Mouse (Mus musculus): Measurements from ENCODE around the gene Adam12.

Gene Adam12

DNA sequence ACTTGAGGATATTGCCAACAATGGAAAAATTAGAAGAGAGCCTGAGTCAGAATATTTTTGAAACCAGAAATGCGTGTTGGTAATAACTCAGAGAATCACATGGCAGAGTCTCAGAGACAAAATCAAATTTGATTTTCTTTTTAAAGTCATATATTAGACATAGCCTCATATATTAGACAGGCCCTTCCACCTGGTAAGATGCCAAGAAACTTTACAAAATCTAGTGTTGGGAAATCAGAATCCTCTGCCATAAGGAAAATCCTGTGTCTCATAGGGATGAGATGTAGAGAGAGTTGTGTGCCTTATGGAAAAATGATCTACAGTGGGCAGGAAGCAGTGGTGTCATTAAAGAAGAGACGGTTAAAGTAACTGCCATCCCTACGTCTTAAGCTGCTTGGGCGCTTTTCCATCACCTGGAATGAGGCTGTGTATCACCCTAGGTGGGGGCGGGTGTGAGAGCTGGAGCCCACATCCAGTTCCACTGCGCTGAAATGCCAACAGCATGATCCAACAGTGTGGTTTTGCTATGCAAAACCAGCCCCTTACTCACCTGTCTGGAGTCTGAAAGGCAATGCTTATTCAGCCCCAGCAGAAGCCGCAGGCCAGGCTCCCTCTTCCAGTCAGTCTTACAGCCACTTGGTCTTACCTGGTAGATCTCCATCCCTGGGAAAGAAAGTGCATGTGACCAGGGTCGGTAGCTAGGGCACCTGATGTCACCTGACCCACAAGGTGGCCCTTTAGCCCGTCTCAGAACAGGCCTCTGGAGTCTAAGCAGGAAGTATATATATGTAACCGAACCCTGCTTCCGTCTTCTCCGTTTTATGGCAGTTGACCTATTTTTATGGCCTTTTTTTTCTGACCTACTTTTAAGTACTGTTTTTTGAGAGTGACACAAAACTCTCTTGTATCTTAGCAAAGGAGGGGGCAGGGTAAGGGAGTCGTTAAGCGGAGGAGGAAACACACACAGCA is at the start of gene Adam12:
Gene Adam12, minus strand, starts transcription at position 769 of the 969 bp plus-strand sequence.
- no peak for DNase-seq (ENCODE audit: low read depth, low spot score)

DNA sequence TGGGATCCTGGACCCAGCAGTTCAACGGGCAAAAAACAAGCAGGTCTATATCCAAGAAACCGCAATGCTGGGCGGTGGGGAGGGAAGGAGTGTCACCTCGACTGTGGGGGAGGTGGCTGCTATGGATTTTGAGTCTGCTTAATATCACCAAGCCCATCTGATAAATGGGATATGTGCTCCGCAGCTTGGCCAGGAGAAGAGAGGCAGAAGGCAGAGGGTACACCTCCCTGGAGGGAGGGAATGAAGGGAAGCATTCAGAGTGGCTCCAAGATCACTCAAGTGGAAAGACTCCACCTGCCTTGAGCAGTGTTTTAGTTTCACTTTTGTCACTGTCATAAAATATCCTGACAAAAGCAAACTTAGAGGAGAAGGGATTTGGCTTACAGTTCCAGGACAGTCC is 41.0 kb upstream of the Adam12 start:
- no peak for DNase-seq (ENCODE audit: low read depth, low spot score)

- no peak for DNase-seq (ENCODE audit: low read depth, low spot score)
Observed at GRCm38 (mm10) chr7:134272421-134272820, 40.5 kb upstream of the Adam12 start.

DNA sequence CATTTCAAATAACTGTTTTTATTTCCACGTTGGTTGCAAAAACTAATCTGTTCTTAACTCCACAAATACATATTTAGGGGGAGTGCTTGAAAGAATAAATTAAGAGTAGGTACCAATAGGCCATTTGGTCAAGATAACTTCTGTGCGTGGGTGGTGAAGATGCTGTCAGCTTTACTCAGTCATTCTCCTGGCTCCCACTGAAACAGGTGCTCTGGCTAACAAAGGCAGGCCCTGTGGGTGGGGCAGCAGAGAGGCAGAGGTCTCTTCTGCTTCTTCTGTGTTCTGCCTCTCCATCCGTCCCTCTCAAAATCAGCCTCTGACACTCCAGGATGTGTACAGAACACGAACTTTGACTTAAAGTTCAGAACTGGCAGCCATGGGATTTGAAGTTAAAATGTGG is 33.8 kb upstream of the Adam12 start:
- no peak for DNase-seq (ENCODE audit: low read depth, low spot score)

- peak; percentile 56 for DNase-seq (ENCODE audit: low read depth, low spot score)
Observed at GRCm38 (mm10) chr7:134263146-134263906, 31.4 kb upstream of the Adam12 start.

GRCm38 (mm10) chr7:134261003-134261701 is 29.2 kb upstream of the Adam12 start:
- DNase-seq (ENCODE audit: low read depth, low spot score), result no peak

- DNase-seq (ENCODE audit: low read depth, low spot score), result no peak
Observed at GRCm38 (mm10) chr7:134250273-134250870, 18.4 kb upstream of the Adam12 start.

GRCm38 (mm10) chr7:134248041-134248440 is 16.1 kb upstream of the Adam12 start:
- DNase-seq (ENCODE audit: low read depth, low spot score), result no peak

DNA sequence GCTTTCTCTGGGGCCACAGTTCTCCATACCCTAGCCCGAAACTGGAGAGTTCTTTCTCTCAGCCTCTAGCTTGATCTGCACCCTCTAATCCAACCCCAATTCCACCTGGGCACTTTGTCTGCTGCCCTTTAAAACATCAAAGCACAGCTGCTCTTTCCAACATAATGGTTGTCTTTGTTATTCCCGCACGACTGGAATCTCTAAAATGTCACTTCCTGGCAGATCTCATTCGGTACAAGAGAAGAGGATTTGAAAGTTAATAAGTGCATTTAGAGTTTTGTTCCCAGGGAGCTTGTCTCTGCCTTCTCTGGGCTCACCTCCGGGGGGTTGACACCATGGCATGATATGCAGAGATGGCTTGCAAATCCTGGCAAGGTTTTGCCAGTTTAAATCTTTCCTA is 14.7 kb upstream of the Adam12 start:
- DNase-seq (ENCODE audit: low read depth, low spot score), result no peak

DNA sequence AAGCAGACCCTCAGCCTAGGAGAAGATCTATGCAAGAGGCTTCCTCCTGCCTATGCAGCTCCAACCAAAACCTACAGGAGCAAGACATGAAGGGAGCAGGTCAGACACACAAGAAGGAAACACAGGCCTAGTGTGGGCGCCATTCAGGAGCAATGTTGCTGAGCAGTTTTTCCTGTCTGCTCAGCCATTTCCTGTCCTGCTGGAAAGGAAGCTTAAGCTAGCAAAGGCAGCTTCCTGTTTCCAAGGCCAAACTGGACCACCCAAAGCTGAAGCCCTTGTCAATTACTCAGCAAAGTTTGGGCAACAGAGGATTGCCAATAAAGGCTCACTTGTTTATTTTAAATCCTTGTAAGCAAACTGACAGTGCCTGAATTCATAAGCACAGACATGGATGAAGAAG is 10.8 kb upstream of the Adam12 start:
- no peak for DNase-seq (ENCODE audit: low read depth, low spot score)

- DNase-seq (ENCODE audit: low read depth, low spot score), result no peak
Observed at GRCm38 (mm10) chr7:134241212-134241611, 9.3 kb upstream of the Adam12 start.

GRCm38 (mm10) chr7:134240579-134240978 is 8.6 kb upstream of the Adam12 start:
- no peak for DNase-seq (ENCODE audit: low read depth, low spot score)

- DNase-seq (ENCODE audit: low read depth, low spot score), result no peak
Observed at GRCm38 (mm10) chr7:134238863-134239262, 6.9 kb upstream of the Adam12 start.

- no peak for DNase-seq (ENCODE audit: low read depth, low spot score)
Observed at GRCm38 (mm10) chr7:134237356-134237755, 5.4 kb upstream of the Adam12 start.

DNA sequence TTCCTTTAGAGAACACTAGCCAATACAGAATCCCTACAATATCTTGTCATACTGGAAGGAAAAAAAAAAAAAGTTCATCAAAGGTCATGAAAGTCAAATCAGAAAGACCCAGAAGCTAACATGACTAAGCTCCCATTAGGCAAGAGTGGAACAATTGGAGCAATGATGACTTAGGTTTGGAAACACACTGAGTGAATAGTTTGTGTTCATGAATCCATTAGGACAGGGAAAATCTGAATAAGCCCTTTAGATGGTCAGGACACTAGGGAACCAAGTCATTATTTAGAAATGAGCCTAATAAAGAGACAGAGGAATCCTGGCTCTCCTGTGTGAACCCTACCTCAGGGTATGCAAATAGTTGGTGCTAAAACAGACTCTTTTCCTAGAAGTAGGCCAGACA is 4.8 kb upstream of the Adam12 start:
- no peak for DNase-seq (ENCODE audit: low read depth, low spot score)

- DNase-seq (ENCODE audit: low read depth, low spot score), result no peak
Observed at GRCm38 (mm10) chr7:134235552-134235951, 3.6 kb upstream of the Adam12 start.

DNA sequence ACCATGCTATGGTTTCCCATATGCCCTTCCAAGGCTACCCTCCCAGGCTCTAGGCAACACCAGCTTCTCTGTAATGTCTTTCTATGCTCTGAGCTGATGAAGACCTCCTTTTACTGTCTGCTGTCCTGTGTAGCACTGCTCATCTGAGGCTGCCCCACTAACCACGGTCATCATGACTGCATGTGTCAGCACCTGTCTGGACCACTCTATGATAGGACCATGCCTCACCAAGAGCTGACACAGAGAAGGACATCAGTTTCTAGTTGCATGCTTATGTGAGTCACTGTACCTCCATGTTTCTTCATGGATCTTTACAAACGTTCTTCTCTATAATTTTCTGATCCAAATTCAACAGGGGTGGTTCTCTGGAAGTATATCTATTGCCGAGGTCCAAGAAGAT is 1.2 kb downstream of the Adam12 start:
- DNase-seq (ENCODE audit: low read depth, low spot score), result no peak

- no peak for DNase-seq (ENCODE audit: low read depth, low spot score)
Observed at GRCm38 (mm10) chr7:134229899-134230298, 2.0 kb downstream of the Adam12 start.

DNA sequence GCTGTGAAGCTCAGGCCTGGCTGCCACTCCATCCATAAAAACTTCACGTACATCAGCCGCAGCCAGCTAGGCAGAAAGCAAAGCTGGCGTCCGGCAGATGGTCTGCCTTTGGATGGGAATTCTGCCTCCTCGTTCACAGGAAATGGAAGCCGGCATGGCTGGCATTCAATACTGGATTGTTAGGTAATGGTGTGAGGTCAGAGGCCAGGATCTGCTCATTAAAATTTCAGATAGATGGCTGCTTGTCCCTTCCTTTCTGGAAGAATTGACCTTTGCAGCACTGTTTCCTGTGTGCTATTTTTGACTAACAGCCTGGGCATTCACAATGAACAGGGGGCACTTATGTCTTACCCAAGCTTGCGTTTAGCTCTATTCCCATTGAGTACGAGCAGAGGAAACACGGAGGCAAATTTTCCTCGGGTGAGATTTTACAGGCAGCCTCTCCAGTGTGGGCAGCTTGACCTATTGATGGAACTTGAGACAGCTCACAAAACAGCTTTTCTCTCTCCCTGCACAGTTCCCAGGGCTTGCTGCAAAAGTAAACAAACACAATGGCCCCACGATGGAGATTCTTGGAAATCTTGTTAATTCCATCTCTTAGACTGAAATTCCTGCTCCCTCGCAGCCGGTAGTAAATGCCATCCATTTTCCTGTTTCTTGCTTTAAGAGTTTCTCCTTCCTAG is 4.0 kb downstream of the Adam12 start:
- DNase-seq (ENCODE audit: low read depth, low spot score), result no peak

GRCm38 (mm10) chr7:134227101-134227500 is 4.8 kb downstream of the Adam12 start:
- no peak for DNase-seq (ENCODE audit: low read depth, low spot score)

DNA sequence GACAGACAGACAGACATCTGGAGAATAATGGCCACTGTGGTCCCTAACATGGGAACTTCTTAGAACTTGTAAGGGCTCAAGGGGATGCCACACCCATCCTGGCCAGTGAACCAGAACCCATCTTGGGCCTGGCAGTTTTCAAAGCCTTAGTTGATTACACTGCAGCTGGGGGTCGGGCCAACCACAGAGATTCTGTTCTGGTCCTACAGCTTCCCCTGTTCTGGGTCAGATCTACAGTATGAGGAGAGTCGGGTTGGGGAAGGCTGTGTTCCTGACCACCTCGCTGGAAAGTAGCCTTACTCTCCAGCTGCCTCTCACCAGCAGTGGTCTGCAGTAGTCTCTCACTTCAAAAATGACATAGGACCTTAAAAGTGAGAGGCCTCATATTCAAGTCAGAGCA is 5.7 kb downstream of the Adam12 start:
- DNase-seq (ENCODE audit: low read depth, low spot score), result no peak
